In genomic region chr17:25211705-25212104, GRCm38 (mm10) we compare ENCODE assay signal across 32 mouse cellular contexts. TPM values are rescaled to one million over a fixed set of nuclear protein-coding genes. Genes with fewer than 3 reads are reported as not detected.
DNase-seq lines count a peak whose midpoint lies in the region; ATAC-seq and TF ChIP-seq lines count a peak whose summit lies in the region.
"Had no signal": no experiment of that assay in that cellular context is flagged by ENCODE, and none has a peak within 500 bp of the region (broad histone marks: within the 10 kb centered on the region; RNA-seq: fewer than 3 reads in every experiment).

No protein-coding gene starts in this region.

- WGBS in heart, postnatal 0 days, result 63% methylated on average over 4 of the region's 4 CpGs
- 89% methylated on average over 4 of the region's 4 CpGs for WGBS in midbrain, embryonic 16.5 days

- H3K4me3 ChIP-seq in heart, postnatal 0 days (ENCODE audit: low read depth, low read length), result no peak overlapping the region
- H3K4me3 ChIP-seq in midbrain, embryonic 16.5 days (ENCODE audit: low read depth, low read length), result no peak overlapping the region
- H3K4me3 ChIP-seq: embryonic facial prominence, embryonic 13.5 days; erythroblast, embryonic 14.5 days; forebrain, embryonic 12.5 days; heart, embryonic 13.5 days; limb, embryonic 15.5 days; lung, embryonic 15.5 days; neural tube, embryonic 15.5 days had no signal

- peaks cover 89% of the 10 kb centered on the region for H3K36me3 ChIP-seq in heart, postnatal 0 days (replicated peaks; ENCODE audit: control insufficient read depth, insufficient read depth, low read length)
- peaks cover 39% of the 10 kb centered on the region for H3K36me3 ChIP-seq in midbrain, embryonic 16.5 days (ENCODE audit: control insufficient read depth, insufficient read depth, low read length)

- DNase-seq in cerebellum, adult 18-20 months, result peak; percentile 22 to 26
- DNase-seq in cerebellum, postnatal 10 days, result no peak
- DNase-seq in heart, postnatal 0 days (ENCODE audit: low spot score), result no peak
- DNase-seq in heart, postnatal 25 days (ENCODE audit: low spot score), result no peak
- DNase-seq in right cerebral cortex, adult 18-20 months, result peak; percentile 42
- DNase-seq in right cerebral cortex, postnatal 10 days (ENCODE audit: low spot score in 2 of 2), result no peak
- DNase-seq in spleen, postnatal 14 days (ENCODE audit: low spot score in 2 of 2), result no peak
- DNase-seq: adrenal gland, postnatal 25 days; cerebellum, adult 11 months; embryo, embryonic 11 days; gastrocnemius, postnatal 10 days; layer of hippocampus, adult 9-11 months; left cerebral cortex, postnatal 4 days had no signal

- peak overlapping the region; percentile 27; the same call in 1 of the 2 replicates for H3K27ac ChIP-seq in heart, postnatal 0 days (ENCODE audit: low read depth)
- H3K27ac ChIP-seq in midbrain, embryonic 16.5 days (ENCODE audit: low read length), result no peak overlapping the region
- H3K27ac ChIP-seq: embryonic facial prominence, embryonic 13.5 days; forebrain, embryonic 12.5 days; heart, embryonic 13.5 days; hindbrain, embryonic 14.5 days; limb, embryonic 15.5 days; liver, embryonic 14.5 days; lung, embryonic 15.5 days; macrophage; neural tube, embryonic 15.5 days had no signal

- no peak for TF ChIP-seq EP300 in heart, postnatal 0 days (IDR thresholded peaks at IDR 0.05; ENCODE audit: low read depth)

- H3K4me2 ChIP-seq in heart, postnatal 0 days (ENCODE audit: low read depth, low read length), result no peak overlapping the region
- no peak overlapping the region for H3K4me2 ChIP-seq in midbrain, embryonic 16.5 days (ENCODE audit: low read length)
- H3K4me2 ChIP-seq: embryonic facial prominence, embryonic 13.5 days; forebrain, embryonic 12.5 days; heart, embryonic 13.5 days; hindbrain, embryonic 14.5 days; limb, embryonic 15.5 days; lung, embryonic 15.5 days; neural tube, embryonic 15.5 days had no signal

- H3K27me3 ChIP-seq in heart, postnatal 0 days (ENCODE audit: control insufficient read depth, insufficient read depth, low read length), result no peaks in the 10 kb centered on the region
- no peaks in the 10 kb centered on the region for H3K27me3 ChIP-seq in midbrain, embryonic 16.5 days (ENCODE audit: control insufficient read depth, insufficient read depth, low read depth, low read length)
- H3K27me3 ChIP-seq: CH12.LX; embryonic facial prominence, embryonic 13.5 days; forebrain, embryonic 12.5 days; heart, embryonic 13.5 days; limb, embryonic 15.5 days; lung, embryonic 15.5 days; neural tube, embryonic 15.5 days had no signal

- H3K4me1 ChIP-seq in heart, postnatal 0 days (ENCODE audit: control insufficient read depth, insufficient read depth), result no peaks in the 10 kb centered on the region
- no peaks in the 10 kb centered on the region for H3K4me1 ChIP-seq in midbrain, embryonic 16.5 days (ENCODE audit: control insufficient read depth, insufficient read depth, low read length)
- H3K4me1 ChIP-seq: embryonic facial prominence, embryonic 13.5 days; forebrain, embryonic 12.5 days; heart, embryonic 13.5 days; limb, embryonic 15.5 days; lung, embryonic 15.5 days; neural tube, embryonic 15.5 days had no signal

- no peaks in the 10 kb centered on the region for H3K9me3 ChIP-seq in heart, postnatal 0 days (replicated peaks; ENCODE audit: control insufficient read depth, low read length)
- no peaks in the 10 kb centered on the region for H3K9me3 ChIP-seq in midbrain, embryonic 16.5 days (replicated peaks; ENCODE audit: control insufficient read depth, low read length, poor library complexity, severe bottlenecking)
- H3K9me3 ChIP-seq: embryonic facial prominence, embryonic 13.5 days; forebrain, embryonic 12.5 days; G1E; heart, embryonic 13.5 days; limb, embryonic 15.5 days; lung, embryonic 15.5 days; neural tube, embryonic 15.5 days had no signal

- no peak for ATAC-seq in heart, postnatal 0 days (ENCODE audit: insufficient read depth, low read depth)
- ATAC-seq in midbrain, embryonic 16.5 days, result no peak
- ATAC-seq: inflammation-experienced regulatory T-cells, adult 6 months had no signal

- H3K9ac ChIP-seq in heart, postnatal 0 days (replicated peaks; ENCODE audit: low read depth, low read length), result no peak overlapping the region
- no peak overlapping the region for H3K9ac ChIP-seq in midbrain, embryonic 16.5 days (ENCODE audit: low read depth, low read length)
- H3K9ac ChIP-seq: embryonic facial prominence, embryonic 13.5 days; forebrain, embryonic 12.5 days; heart, embryonic 13.5 days; hindbrain, embryonic 14.5 days; limb, embryonic 15.5 days; liver, embryonic 14.5 days; lung, embryonic 15.5 days; neural tube, embryonic 15.5 days had no signal

- no peak for TF ChIP-seq CTCF in heart, postnatal 0 days (IDR thresholded peaks at IDR 0.05; ENCODE audit: low read depth)

- intact Hi-C loops in heart, postnatal 25 days (cut with DNase I), result no loop called here

RNA-seq across cellular contexts. Expression of gene Unkl, which starts 23.5 kb away (rescaled TPM):
- total RNA-seq in heart, postnatal 0 days (2014; rRNA removed; ENCODE audit: low replicate concordance), result 3.2 and 4.8 TPM in 2 replicates
- 2.8 and 3.0 TPM in 2 replicates for polyA plus RNA-seq in heart, postnatal 0 days (2015; fragmentation: Nextera tagmentation; extraction: Ambion mirVana)
- 1 to 10 TPM; 8.4 to 9.6 TPM for total RNA-seq in heart, postnatal 25 days (2021)
- 18.3 and 19.2 TPM in 2 replicates for polyA plus RNA-seq in midbrain, embryonic 16.5 days (2015; fragmentation: Nextera tagmentation; extraction: Ambion mirVana)

RNA-seq across cellular contexts. Expression of gene BC003965, which starts 27.4 kb away (rescaled TPM):
- total RNA-seq in heart, postnatal 0 days (2014; rRNA removed; ENCODE audit: low replicate concordance), result 15.3 and 17.3 TPM in 2 replicates
- 24.6 and 26.5 TPM in 2 replicates for polyA plus RNA-seq in heart, postnatal 0 days (2015; fragmentation: Nextera tagmentation; extraction: Ambion mirVana)
- total RNA-seq in heart, postnatal 25 days (2021), result 10 to 100 TPM; 22.1 to 23.2 TPM
- polyA plus RNA-seq in midbrain, embryonic 16.5 days (2015; fragmentation: Nextera tagmentation; extraction: Ambion mirVana), result 33.7 and 33.8 TPM in 2 replicates

RNA-seq across cellular contexts. Expression of gene Gnptg, which starts 28.2 kb away (rescaled TPM):
- total RNA-seq in heart, postnatal 0 days (2014; rRNA removed; ENCODE audit: low replicate concordance), result 20.4 and 24.2 TPM in 2 replicates
- 21.0 and 22.7 TPM in 2 replicates for polyA plus RNA-seq in heart, postnatal 0 days (2015; fragmentation: Nextera tagmentation; extraction: Ambion mirVana)
- 10 to 100 TPM; 10.8 to 12.3 TPM for total RNA-seq in heart, postnatal 25 days (2021)
- 99.8 and 114 TPM in 2 replicates for polyA plus RNA-seq in midbrain, embryonic 16.5 days (2015; fragmentation: Nextera tagmentation; extraction: Ambion mirVana)

RNA-seq across cellular contexts. Expression of gene Tsr3, which starts 28.3 kb away (rescaled TPM):
- total RNA-seq in heart, postnatal 0 days (2014; rRNA removed; ENCODE audit: low replicate concordance), result 31.2 and 32.4 TPM in 2 replicates
- polyA plus RNA-seq in heart, postnatal 0 days (2015; fragmentation: Nextera tagmentation; extraction: Ambion mirVana), result 23.4 and 24.3 TPM in 2 replicates
- 1 to 10 TPM; 7.4 to 8.7 TPM for total RNA-seq in heart, postnatal 25 days (2021)
- 57.4 and 61.2 TPM in 2 replicates for polyA plus RNA-seq in midbrain, embryonic 16.5 days (2015; fragmentation: Nextera tagmentation; extraction: Ambion mirVana)

RNA-seq across cellular contexts. Expression of gene Gm38655, which starts 36.4 kb away (rescaled TPM):
- total RNA-seq in heart, postnatal 0 days (2014; rRNA removed; ENCODE audit: low replicate concordance), result not detected in 2 replicates
- polyA plus RNA-seq in heart, postnatal 0 days (2015; fragmentation: Nextera tagmentation; extraction: Ambion mirVana), result not detected in 2 replicates
- total RNA-seq in heart, postnatal 25 days (2021), result not detected
- not detected in 2 replicates for polyA plus RNA-seq in midbrain, embryonic 16.5 days (2015; fragmentation: Nextera tagmentation; extraction: Ambion mirVana)
- total RNA-seq: CH12.LX; G1E; gastrocnemius, postnatal 10 days; granulocyte monocyte progenitor cell, adult 5-6 weeks; heart, postnatal 4 days; left cerebral cortex, adult 18-20 months; left cerebral cortex, postnatal 4 days; midbrain, postnatal 0 days had no signal
- polyA plus RNA-seq: erythroblast, embryonic 14.5 days; forebrain, embryonic 12.5 days; hindbrain, embryonic 14.5 days; inflammation-experienced regulatory T-cells, adult 6 months; limb, embryonic 15.5 days; liver, embryonic 14.5 days; macrophage; midbrain, postnatal 0 days; neural tube, embryonic 15.5 days; thymus, postnatal 0 days had no signal

Comparison
In these comparisons a context has a peak if more than half of its experiments do, and no peak if none do; other contexts are left out.
1. DNase-seq: peak in cerebellum, adult 18-20 months (2 of 2) and right cerebral cortex, adult 18-20 months (single experiment); none in cerebellum, postnatal 10 days (0 of 2), heart, postnatal 0 days (single experiment), heart, postnatal 25 days (single experiment), right cerebral cortex, postnatal 10 days (0 of 2) and spleen, postnatal 14 days (0 of 2).